Mouse (Mus musculus): ENCODE results near the gene Ankrd54.

GRCm38 (mm10) chr15:79101531-79101930 is 38.8 kb upstream of the Ankrd54 start:
- TF ChIP-seq CTCF (IDR thresholded peaks at IDR 0.05; ENCODE audit: extremely low read depth, insufficient read length, insufficient replicate concordance, low read depth, low read length): no peak
- TF ChIP-seq POLR2A (IDR thresholded peaks at IDR 0.05; ENCODE audit: low read depth, low read length): no peak
